Mouse (Mus musculus) lung, adult 2 months (tissue): ENCODE data around the gene Birc7. TPM values are rescaled to one million over a fixed set of nuclear protein-coding genes. Genes with fewer than 3 reads are reported as not detected.

ENCODE experiments used
- DNase-seq: peaks from one replicate; pipeline ENCODE4 v3.0.0; 2022
- H3K4me1 ChIP-seq: fragments of 200-500 bp; 2 replicates; pipeline ENCODE4 v1.6.1; 2011; ENCODE audit warnings: low read length; ENCODE audit not compliant: control insufficient read depth, insufficient read depth
- H3K4me3 ChIP-seq: fragments of 200-500 bp; replicated peaks from 2 replicates; pipeline ENCODE3; 2011; ENCODE audit warnings: low read depth, mild to moderate bottlenecking, control low read depth, low read length; ENCODE audit errors: extremely low read depth
- CTCF ChIP-seq: fragments of 200-500 bp; IDR thresholded peaks from 2 replicates; pipeline ENCODE4 v1.5.1; 2011; ENCODE audit warnings: mild to moderate bottlenecking, low read length, control low read depth; ENCODE audit not compliant: insufficient read depth
- POLR2A ChIP-seq: fragments of 200-500 bp; IDR thresholded peaks from 2 replicates; pipeline ENCODE4 v1.6.1; 2011; ENCODE audit warnings: low read depth, mild to moderate bottlenecking, control low read depth, low read length, borderline replicate concordance; ENCODE audit errors: extremely low read depth
- WGBS: fragments of 180-500 bp; shearing (Covaris S2); methylation state at CpG from one replicate; pipeline ENCODE4 v1.1.7; 2018; 5-methylcytosine and 5-hydroxymethylcytosine counted together
- polyA plus RNA-seq: library from polyadenylated mRNA; depleted of rRNA; stranded (reverse); fragments of >200 nt; gene quantifications from 2 replicates; pipeline ENCODE4 v1.2.3, GENCODE M21; 2012; rRNA removed

Birc7 gene
- not detected in 2 replicates for polyA plus RNA-seq

DNA sequence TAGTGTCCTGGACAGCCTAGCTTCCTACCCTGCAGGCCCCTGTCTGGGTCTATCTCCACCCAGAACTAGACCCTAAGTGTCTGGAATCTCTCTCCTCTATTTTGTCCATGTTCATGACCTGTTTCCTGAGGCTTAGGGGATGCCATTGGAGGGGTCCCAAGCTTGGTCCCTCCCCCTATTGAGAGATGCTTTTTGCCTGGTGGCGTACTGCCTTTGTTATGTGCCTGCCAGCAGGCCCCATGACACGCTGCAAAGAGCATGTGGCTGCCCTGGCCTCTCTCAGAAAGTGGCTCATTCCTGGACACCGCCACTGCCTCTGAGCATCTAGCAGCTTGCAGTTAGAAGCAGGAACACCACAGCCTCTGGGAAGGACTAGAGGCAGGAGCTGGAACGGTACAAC lies at the start of gene Birc7:
Gene Birc7 (plus strand): TSS at position 301 of the 400 bp plus-strand sequence.
- WGBS = 64% methylated on average over 4 of the region's 4 CpGs
- DNase-seq = no peak
- TF ChIP-seq POLR2A = no peak
- TF ChIP-seq CTCF = no peak

DNA sequence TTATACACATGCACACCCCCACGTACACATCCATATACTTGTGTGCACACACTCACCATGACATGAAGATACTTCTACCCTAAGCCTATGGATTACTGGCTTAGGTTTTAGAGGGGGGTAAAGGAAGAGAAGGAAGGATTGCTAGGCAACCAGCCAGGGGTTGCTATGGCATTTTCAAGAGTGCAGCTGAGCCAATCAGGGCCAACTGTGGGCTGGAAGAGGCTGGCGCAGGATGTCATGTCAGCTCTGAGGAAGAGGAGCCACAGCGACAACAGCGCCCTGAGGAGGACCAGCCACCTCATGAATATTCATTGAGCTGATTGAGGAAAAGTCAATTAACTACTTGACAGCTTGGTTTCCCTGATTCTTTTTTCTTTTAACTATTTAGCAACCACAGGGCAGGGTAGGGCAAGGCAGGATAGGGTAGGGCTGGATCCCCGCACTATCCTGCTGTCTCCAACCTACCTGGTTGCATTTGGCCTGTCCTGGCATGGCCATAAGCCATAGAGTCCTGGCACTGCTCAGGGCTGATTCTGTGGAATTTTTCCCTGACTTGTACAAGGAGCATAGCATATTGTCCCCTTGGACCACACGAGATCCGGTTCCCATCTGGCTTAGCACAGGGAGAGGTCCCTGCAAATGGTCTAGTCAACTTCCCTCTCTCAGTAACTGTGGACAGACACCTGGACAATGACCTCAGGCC lies 49.3 kb upstream of the Birc7 start:
- H3K4me1 ChIP-seq = no peaks in the 10 kb centered on the region
- TF ChIP-seq CTCF = no peak
- no peak for TF ChIP-seq POLR2A
- WGBS = 52% methylated on average over 7 of the region's 7 CpGs
- no peak overlapping the region for H3K4me3 ChIP-seq
- DNase-seq = no peak

More for the DNA sequence above, at the start of gene Birc7:
- Histone ChIP-seq H3K4me1 (no peaks in the 10 kb centered on the region), H3K4me3 (no peak within 1 kb of the TSS)

DNA sequence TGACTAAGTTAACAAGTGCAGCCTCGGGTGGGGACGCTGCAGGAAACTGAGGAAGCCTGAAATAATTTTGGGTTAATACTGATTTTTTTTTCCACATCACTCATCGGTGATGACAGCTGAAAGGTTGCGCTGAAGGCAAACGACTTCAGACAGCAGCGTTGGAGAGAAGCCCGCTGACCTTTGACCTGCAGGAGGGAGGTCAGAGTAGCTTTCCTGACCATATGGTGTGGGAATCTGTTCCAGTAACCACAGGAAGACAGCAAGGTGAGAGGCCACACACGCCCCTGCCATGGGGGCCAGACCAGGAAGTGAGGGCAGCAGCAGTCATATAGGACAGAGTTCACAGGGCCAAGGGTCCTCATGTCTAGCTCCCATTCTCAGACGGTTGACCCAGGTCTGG lies 47.5 kb upstream of the Birc7 start:
- DNase-seq = no peak
- no peak for TF ChIP-seq CTCF
- no peak for TF ChIP-seq POLR2A
- Histone ChIP-seq H3K4me3 (no peak overlapping the region), H3K4me1 (no peaks in the 10 kb centered on the region)
- WGBS = 40% methylated on average over 9 of the region's 9 CpGs

DNA sequence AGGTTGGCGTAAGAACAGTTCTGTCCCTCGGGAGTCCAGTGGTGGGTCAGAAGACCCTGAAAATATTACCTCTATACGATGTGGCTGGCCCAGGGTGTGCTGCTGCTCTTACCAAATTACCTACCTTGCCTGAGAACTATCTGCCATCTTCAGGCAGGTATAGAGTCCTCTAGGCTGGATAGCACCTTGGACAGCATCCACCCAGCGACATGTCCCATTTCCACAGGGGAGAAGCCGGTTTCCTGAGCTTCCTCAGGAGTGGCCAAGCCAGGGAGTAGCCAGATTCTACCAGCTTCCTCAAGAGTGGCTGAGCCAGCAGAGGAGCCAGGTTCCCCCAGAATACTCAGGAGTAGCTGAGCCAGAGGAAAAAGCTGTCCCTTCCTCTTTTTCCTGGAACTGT lies 43.6 kb upstream of the Birc7 start:
- TF ChIP-seq CTCF (no peak), POLR2A (no peak)
- DNase-seq = no peak
- WGBS = 50% methylated on average over 5 of the region's 5 CpGs
- Histone ChIP-seq H3K4me1 (no peaks in the 10 kb centered on the region), H3K4me3 (no peak overlapping the region)

- 19% methylated on average over 19 of the region's 19 CpGs for WGBS
- TF ChIP-seq POLR2A (no peak), CTCF (no peak)
- no peak overlapping the region for H3K4me3 ChIP-seq
Observed at GRCm38 (mm10) chr2:180889271-180889920, 39.4 kb upstream of the Birc7 start.

DNA sequence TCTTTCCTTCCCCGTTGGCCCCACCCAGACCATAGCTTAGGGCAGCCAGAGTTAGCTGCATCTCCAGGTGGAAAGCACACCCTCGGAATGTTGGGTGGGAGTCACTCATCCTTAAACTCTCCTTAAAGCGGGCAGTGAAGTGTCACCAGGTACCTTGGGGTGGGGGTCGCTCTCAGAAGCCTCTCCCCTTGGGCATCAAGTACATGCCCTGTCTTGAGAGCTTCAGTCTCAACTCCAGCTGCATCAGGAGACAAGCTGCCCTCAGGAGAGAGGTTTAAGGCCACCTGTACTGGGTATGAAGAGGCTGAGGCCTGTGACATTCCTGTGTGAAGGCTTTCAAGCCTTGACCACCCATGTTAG lies 38.9 kb upstream of the Birc7 start:
- WGBS = 24% methylated on average over 4 of the region's 4 CpGs
- TF ChIP-seq POLR2A (no peak), CTCF (no peak)
- H3K4me3 ChIP-seq = no peak overlapping the region
- H3K4me1 ChIP-seq = no peaks in the 10 kb centered on the region
- DNase-seq = no peak

More at GRCm38 (mm10) chr2:180889271-180889920, 39.4 kb upstream of the Birc7 start:
- H3K4me1 ChIP-seq = no peaks in the 10 kb centered on the region
- no peak for DNase-seq

DNA sequence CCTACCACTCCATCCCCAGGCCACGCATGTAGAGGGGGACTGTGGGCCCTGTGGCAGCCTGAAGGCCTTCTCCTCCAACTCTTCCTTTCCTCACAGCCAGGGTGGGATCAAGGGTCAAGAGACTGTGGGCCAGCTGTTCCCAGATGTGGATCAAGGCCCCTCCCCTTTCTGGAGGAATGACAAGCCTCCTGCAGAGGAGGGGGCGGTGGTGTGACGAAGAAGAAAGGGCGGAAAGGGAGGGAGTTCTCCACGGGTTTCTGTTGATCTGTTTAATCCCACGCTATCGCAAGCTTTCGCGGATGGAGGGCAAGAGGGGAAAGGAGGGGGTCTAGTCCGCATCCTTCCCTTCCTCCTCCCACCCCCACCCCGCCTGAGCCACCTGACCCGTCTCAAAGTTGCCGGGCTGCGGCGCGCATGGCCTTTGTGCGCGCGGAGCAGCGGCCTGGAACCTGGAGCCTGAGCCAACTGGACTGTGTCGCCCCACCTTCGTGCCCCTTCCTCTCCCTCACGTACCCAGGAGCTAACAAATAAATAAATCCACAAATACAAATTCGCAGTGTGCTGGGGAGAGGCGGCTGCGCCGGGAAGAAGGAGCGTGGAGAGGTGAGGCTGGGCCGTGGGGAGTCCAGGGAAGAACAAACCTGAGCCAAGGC lies 38.3 kb upstream of the Birc7 start:
- no peak for TF ChIP-seq POLR2A
- Histone ChIP-seq H3K4me3 (no peak overlapping the region), H3K4me1 (no peaks in the 10 kb centered on the region)
- WGBS = 3% methylated on average over 29 of the region's 29 CpGs
- no peak for DNase-seq

GRCm38 (mm10) chr2:180891075-180891834 lies 37.6 kb upstream of the Birc7 start:
- Histone ChIP-seq H3K4me1 (no peaks in the 10 kb centered on the region), H3K4me3 (no peak overlapping the region)
- no peak for TF ChIP-seq POLR2A
- TF ChIP-seq CTCF = no peak
- 2% methylated on average over 37 of the region's 37 CpGs for WGBS
- no peak for DNase-seq

- 15% methylated on average over 9 of the region's 9 CpGs for WGBS
- no peak overlapping the region for H3K4me3 ChIP-seq
- no peaks in the 10 kb centered on the region for H3K4me1 ChIP-seq
- no peak for DNase-seq
- TF ChIP-seq CTCF = no peak
- TF ChIP-seq POLR2A = no peak
Observed at GRCm38 (mm10) chr2:180891835-180892323, 36.9 kb upstream of the Birc7 start.
